Mouse (Mus musculus): Measurements from ENCODE around the gene Mid2. TPM values are rescaled to one million over a fixed set of nuclear protein-coding genes. Genes with fewer than 3 reads are reported as not detected.
"Not testable (repeated sequence)": the region's sequence is repeated elsewhere in the genome, so short reads cannot be mapped to it uniquely, and the experiment has no call there.

The Mid2 gene
- polyA plus RNA-seq, 1 experiment from 2014 or later: 16.1 TPM

GRCm38 (mm10) chrX:140675444-140675843 is 11.0 kb downstream of the Mid2 start:
- Histone ChIP-seq H3K9ac (ENCODE audit: low read length) (no peak overlapping the region), H3K4me2 (ENCODE audit: low read length) (peak overlapping the region; percentile 31), H3K9me3 (ENCODE audit: control insufficient read depth, low read length) (no peaks in the 10 kb centered on the region), H3K4me1 (ENCODE audit: control insufficient read depth in 2 of 2, insufficient read depth in 2 of 2, low read length in 2 of 2) (peaks cover 0 to 7% of the 10 kb centered on the region in 2 experiments; a peak in 1 of 4 replicates), H3K4me3 (ENCODE audit: control insufficient read depth in 1 of 2, insufficient read depth in 1 of 2, low read depth in 1 of 2, low read length in 2 of 2) (no peak overlapping the region), H3K27ac (replicated peaks in 1 of 2; ENCODE audit: control insufficient read depth in 1 of 2, insufficient read depth in 1 of 2, low read depth in 2 of 2, low read length in 2 of 2) (peak overlapping the region in 1 of 2 experiments; percentile 35; a peak in 2 of 4 replicates), H3K27me3 (ENCODE audit: control insufficient read depth, insufficient read depth, low read length) (peaks cover 3% of the 10 kb centered on the region; the same call in 1 of the 2 replicates), H3K36me3 (ENCODE audit: control insufficient read depth, insufficient read depth, low read length) (peaks cover 17% of the 10 kb centered on the region)
- WGBS: 31% methylated on average over 5 of the region's 5 CpGs
- peak; percentile 31; the same call in 1 of the 2 replicates for ATAC-seq (ENCODE audit: insufficient number of reproducible peaks, insufficient read depth, low FRiP score, low read depth)

GRCm38 (mm10) chrX:140688335-140688734 is 23.9 kb downstream of the Mid2 start:
- H3K27me3 ChIP-seq (ENCODE audit: control insufficient read depth, insufficient read depth, low read length): no peaks in the 10 kb centered on the region
- no peak for ATAC-seq (ENCODE audit: insufficient number of reproducible peaks, insufficient read depth, low FRiP score, low read depth)
- H3K4me3 ChIP-seq (ENCODE audit: control insufficient read depth in 1 of 2, insufficient read depth in 1 of 2, low read depth in 1 of 2, low read length in 2 of 2): no peak overlapping the region
- H3K4me2 ChIP-seq (ENCODE audit: low read length): no peak overlapping the region
- peaks cover 0 to 1% of the 10 kb centered on the region in 2 experiments; a peak in 1 of 4 replicates for H3K4me1 ChIP-seq (ENCODE audit: control insufficient read depth in 2 of 2, insufficient read depth in 2 of 2, low read length in 2 of 2)
- no peaks in the 10 kb centered on the region for H3K9me3 ChIP-seq (ENCODE audit: control insufficient read depth, low read length)
- H3K36me3 ChIP-seq (ENCODE audit: control insufficient read depth, insufficient read depth, low read length): peaks cover 5% of the 10 kb centered on the region; the same call in 1 of the 2 replicates
- WGBS: 68% methylated on average over 2 of the region's 2 CpGs
- no peak overlapping the region for H3K27ac ChIP-seq (replicated peaks in 1 of 2; ENCODE audit: control insufficient read depth in 1 of 2, insufficient read depth in 1 of 2, low read depth in 2 of 2, low read length in 2 of 2)
- H3K9ac ChIP-seq (ENCODE audit: low read length): no peak overlapping the region

DNA sequence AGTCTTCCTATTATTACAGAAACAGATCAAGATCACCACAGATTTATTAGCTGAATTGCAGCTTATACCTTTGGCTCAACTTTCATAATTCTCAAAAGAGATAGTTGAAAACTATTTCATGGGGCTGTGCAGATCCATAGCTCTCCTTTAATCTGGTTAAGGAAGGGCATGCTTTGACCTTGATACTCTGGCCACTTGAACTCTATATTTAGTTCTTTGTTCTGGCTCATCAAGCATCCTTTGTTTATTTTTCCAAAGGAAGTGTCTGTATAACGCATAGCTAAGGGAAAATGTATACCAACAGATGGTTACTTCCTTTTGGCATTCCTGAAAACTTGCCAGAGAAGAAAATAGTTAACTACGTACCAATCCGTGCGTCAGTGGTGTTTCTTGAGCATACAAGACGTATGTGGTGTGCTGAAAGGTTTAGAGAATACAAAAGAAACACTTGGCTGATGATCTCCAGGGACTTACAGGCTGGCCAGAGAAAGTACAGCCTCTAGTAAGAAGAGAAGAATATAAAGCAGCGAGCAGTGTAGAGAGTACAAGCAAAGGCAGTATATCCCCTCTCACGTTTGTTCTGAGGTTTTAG is 33.6 kb downstream of the Mid2 start:
- not testable (repeated sequence) for H3K27me3 ChIP-seq (ENCODE audit: control insufficient read depth, insufficient read depth, low read length); H3K9me3 ChIP-seq (ENCODE audit: control insufficient read depth, low read length); H3K9ac ChIP-seq (ENCODE audit: low read length); H3K4me3 ChIP-seq (ENCODE audit: control insufficient read depth in 1 of 2, insufficient read depth in 1 of 2, low read depth in 1 of 2, low read length in 2 of 2); ATAC-seq (ENCODE audit: insufficient number of reproducible peaks, insufficient read depth, low FRiP score, low read depth); H3K4me1 ChIP-seq (ENCODE audit: control insufficient read depth in 2 of 2, insufficient read depth in 2 of 2, low read length in 2 of 2); H3K4me2 ChIP-seq (ENCODE audit: low read length); H3K36me3 ChIP-seq (ENCODE audit: control insufficient read depth, insufficient read depth, low read length)
- H3K27ac ChIP-seq (replicated peaks in 1 of 2; ENCODE audit: control insufficient read depth in 1 of 2, insufficient read depth in 1 of 2, low read depth in 2 of 2, low read length in 2 of 2): peak overlapping the region; percentile 62 to 67
- WGBS: 35% methylated on average over 6 of the region's 7 CpGs

DNA sequence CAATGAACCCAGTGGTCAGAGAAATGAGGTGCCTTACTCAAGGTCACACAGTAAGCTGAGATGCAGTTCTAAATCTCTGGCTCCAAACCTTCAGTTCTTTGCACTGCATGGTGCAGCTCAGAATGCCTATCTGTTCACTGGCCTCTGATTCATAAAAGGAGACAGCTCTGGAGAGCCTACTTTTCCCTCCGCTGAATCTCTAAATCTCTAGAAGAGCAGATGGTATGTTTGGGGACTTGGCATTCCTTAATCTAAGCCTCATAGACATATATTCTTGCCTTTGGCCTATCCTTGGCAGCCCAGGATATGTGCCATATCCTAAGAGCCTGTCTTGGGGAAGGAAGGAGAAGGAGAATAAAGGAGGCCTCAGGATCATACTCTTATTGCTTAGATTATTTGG is 38.8 kb downstream of the Mid2 start:
- H3K27me3 ChIP-seq (ENCODE audit: control insufficient read depth, insufficient read depth, low read length): no peaks in the 10 kb centered on the region
- no peak overlapping the region for H3K4me2 ChIP-seq (ENCODE audit: low read length)
- no peak for ATAC-seq (ENCODE audit: insufficient number of reproducible peaks, insufficient read depth, low FRiP score, low read depth)
- no peak overlapping the region for H3K9ac ChIP-seq (ENCODE audit: low read length)
- no peak overlapping the region for H3K27ac ChIP-seq (replicated peaks in 1 of 2; ENCODE audit: control insufficient read depth in 1 of 2, insufficient read depth in 1 of 2, low read depth in 2 of 2, low read length in 2 of 2)
- 95% methylated on average over 1 of the region's 1 CpGs for WGBS
- H3K4me3 ChIP-seq (ENCODE audit: control insufficient read depth in 1 of 2, insufficient read depth in 1 of 2, low read depth in 1 of 2, low read length in 2 of 2): no peak overlapping the region
- H3K9me3 ChIP-seq (ENCODE audit: control insufficient read depth, low read length): no peaks in the 10 kb centered on the region
- H3K36me3 ChIP-seq (ENCODE audit: control insufficient read depth, insufficient read depth, low read length): no peaks in the 10 kb centered on the region
- H3K4me1 ChIP-seq (ENCODE audit: control insufficient read depth in 2 of 2, insufficient read depth in 2 of 2, low read length in 2 of 2): peaks cover 0 to 18% of the 10 kb centered on the region in 2 experiments; a peak in 2 of 4 replicates

- H3K4me3 ChIP-seq (ENCODE audit: control insufficient read depth in 1 of 2, insufficient read depth in 1 of 2, low read depth in 1 of 2, low read length in 2 of 2): no peak overlapping the region
- 68% methylated on average over 4 of the region's 4 CpGs for WGBS
- no peak overlapping the region for H3K9ac ChIP-seq (ENCODE audit: low read length)
- ATAC-seq (ENCODE audit: insufficient number of reproducible peaks, insufficient read depth, low FRiP score, low read depth): no peak
- H3K36me3 ChIP-seq (ENCODE audit: control insufficient read depth, insufficient read depth, low read length): no peaks in the 10 kb centered on the region
- H3K4me2 ChIP-seq (ENCODE audit: low read length): no peak overlapping the region
- no peak overlapping the region for H3K27ac ChIP-seq (replicated peaks in 1 of 2; ENCODE audit: control insufficient read depth in 1 of 2, insufficient read depth in 1 of 2, low read depth in 2 of 2, low read length in 2 of 2)
- peaks cover 0 to 10% of the 10 kb centered on the region in 2 experiments; a peak in 2 of 4 replicates for H3K4me1 ChIP-seq (ENCODE audit: control insufficient read depth in 2 of 2, insufficient read depth in 2 of 2, low read length in 2 of 2)
- H3K27me3 ChIP-seq (ENCODE audit: control insufficient read depth, insufficient read depth, low read length): no peaks in the 10 kb centered on the region
- no peaks in the 10 kb centered on the region for H3K9me3 ChIP-seq (ENCODE audit: control insufficient read depth, low read length)
These were observed 41.7 kb downstream of the Mid2 start for GRCm38 (mm10) chrX:140706077-140706476.

- Histone ChIP-seq H3K9ac (ENCODE audit: low read length) (no peak overlapping the region), H3K4me2 (ENCODE audit: low read length) (no peak overlapping the region), H3K9me3 (ENCODE audit: control insufficient read depth, low read length) (no peaks in the 10 kb centered on the region), H3K4me1 (ENCODE audit: control insufficient read depth in 2 of 2, insufficient read depth in 2 of 2, low read length in 2 of 2) (no peaks in the 10 kb centered on the region), H3K27me3 (ENCODE audit: control insufficient read depth, insufficient read depth, low read length) (no peaks in the 10 kb centered on the region), H3K4me3 (ENCODE audit: control insufficient read depth in 1 of 2, insufficient read depth in 1 of 2, low read depth in 1 of 2, low read length in 2 of 2) (no peak overlapping the region), H3K36me3 (ENCODE audit: control insufficient read depth, insufficient read depth, low read length) (no peaks in the 10 kb centered on the region), H3K27ac (replicated peaks in 1 of 2; ENCODE audit: control insufficient read depth in 1 of 2, insufficient read depth in 1 of 2, low read depth in 2 of 2, low read length in 2 of 2) (no peak overlapping the region)
- no peak for ATAC-seq (ENCODE audit: insufficient number of reproducible peaks, insufficient read depth, low FRiP score, low read depth)
- 44% methylated on average over 4 of the region's 4 CpGs for WGBS
These were observed 58.0 kb downstream of the Mid2 start for GRCm38 (mm10) chrX:140722400-140722799.

- Histone ChIP-seq H3K4me2 (ENCODE audit: low read length) (no peak overlapping the region), H3K4me3 (ENCODE audit: control insufficient read depth in 1 of 2, insufficient read depth in 1 of 2, low read depth in 1 of 2, low read length in 2 of 2) (no peak overlapping the region), H3K27ac (replicated peaks in 1 of 2; ENCODE audit: control insufficient read depth in 1 of 2, insufficient read depth in 1 of 2, low read depth in 2 of 2, low read length in 2 of 2) (no peak overlapping the region), H3K36me3 (ENCODE audit: control insufficient read depth, insufficient read depth, low read length) (peaks cover 3% of the 10 kb centered on the region; the same call in 1 of the 2 replicates), H3K9ac (ENCODE audit: low read length) (no peak overlapping the region), H3K4me1 (ENCODE audit: control insufficient read depth in 2 of 2, insufficient read depth in 2 of 2, low read length in 2 of 2) (0 out of 4 replicates have a peak, but pooled peaks cover 0 to 3% of the 10 kb centered on the region in 2 experiments), H3K27me3 (ENCODE audit: control insufficient read depth, insufficient read depth, low read length) (no peaks in the 10 kb centered on the region), H3K9me3 (ENCODE audit: control insufficient read depth, low read length) (no peaks in the 10 kb centered on the region)
- ATAC-seq (ENCODE audit: insufficient number of reproducible peaks, insufficient read depth, low FRiP score, low read depth): no peak
These were observed 74.6 kb downstream of the Mid2 start for GRCm38 (mm10) chrX:140738986-140739385.

- no peak overlapping the region for H3K4me2 ChIP-seq (ENCODE audit: low read length)
- H3K27me3 ChIP-seq (ENCODE audit: control insufficient read depth, insufficient read depth, low read length): no peaks in the 10 kb centered on the region
- WGBS: 54% methylated on average over 5 of the region's 5 CpGs
- H3K36me3 ChIP-seq (ENCODE audit: control insufficient read depth, insufficient read depth, low read length): peaks cover 6% of the 10 kb centered on the region; the same call in 1 of the 2 replicates
- H3K9me3 ChIP-seq (ENCODE audit: control insufficient read depth, low read length): no peaks in the 10 kb centered on the region
- ATAC-seq (ENCODE audit: insufficient number of reproducible peaks, insufficient read depth, low FRiP score, low read depth): no peak
- H3K4me1 ChIP-seq (ENCODE audit: control insufficient read depth in 2 of 2, insufficient read depth in 2 of 2, low read length in 2 of 2): no peaks in the 10 kb centered on the region
- no peak overlapping the region for H3K4me3 ChIP-seq (ENCODE audit: control insufficient read depth in 1 of 2, insufficient read depth in 1 of 2, low read depth in 1 of 2, low read length in 2 of 2)
- no peak overlapping the region for H3K27ac ChIP-seq (replicated peaks in 1 of 2; ENCODE audit: control insufficient read depth in 1 of 2, insufficient read depth in 1 of 2, low read depth in 2 of 2, low read length in 2 of 2)
- H3K9ac ChIP-seq (ENCODE audit: low read length): no peak overlapping the region
These were observed 78.8 kb downstream of the Mid2 start for GRCm38 (mm10) chrX:140743213-140743612.

All from heart, embryonic 14.5 days (tissue).